Mouse (Mus musculus) heart, embryonic 14.5 days (tissue): ENCODE results near the gene Srp68. TPM values are rescaled to one million over a fixed set of nuclear protein-coding genes. Genes with fewer than 3 reads are reported as not detected.

Experiments
- ATAC-seq: fragments of 200-750 bp; cut with Nextera tagmentation; 2 replicates; pipeline ENCODE4 v1.8.0; 2017; ENCODE audit warnings: low read depth, moderate TSS enrichment; ENCODE audit not compliant: insufficient number of reproducible peaks, insufficient read depth, low FRiP score
- H3K27ac ChIP-seq, 2 experiments: fragments of 200-500 bp in 1 of 2; fragments of 300-500 bp in 1 of 2; sonication (generic) in 1 of 2; replicated peaks in 1 of 2; 2 replicates each; pipeline ENCODE4 v1.5.1; 2012 to 2014; ENCODE audit warnings: low read depth in 2 of 2, low read length in 2 of 2, control low read depth in 1 of 2, mild to moderate bottlenecking in 1 of 2, mixed read lengths in 1 of 2; ENCODE audit not compliant: control insufficient read depth in 1 of 2, insufficient read depth in 1 of 2
- H3K27me3 ChIP-seq: fragments of 300-500 bp; sonication (generic); 2 replicates; pipeline ENCODE4 v1.6.1; 2014; ENCODE audit warnings: mild to moderate bottlenecking, low read length, control low read depth; ENCODE audit not compliant: control insufficient read depth, insufficient read depth
- H3K36me3 ChIP-seq: fragments of 300-500 bp; sonication (generic); 2 replicates; pipeline ENCODE4 v1.6.1; 2014; ENCODE audit warnings: mild to moderate bottlenecking, control low read depth, low read length, mixed read lengths; ENCODE audit not compliant: control insufficient read depth, insufficient read depth
- H3K4me1 ChIP-seq, 2 experiments: fragments of 200-500 bp in 1 of 2; fragments of 300-500 bp in 1 of 2; sonication (generic) in 1 of 2; 2 replicates each; pipeline ENCODE4 v1.6.1; 2012 to 2014; ENCODE audit warnings: low read length in 2 of 2, control low read depth in 1 of 2, mixed read lengths in 1 of 2; ENCODE audit not compliant: control insufficient read depth in 2 of 2, insufficient read depth in 2 of 2
- H3K4me2 ChIP-seq: fragments of 300-500 bp; sonication (generic); 2 replicates; pipeline ENCODE4 v1.6.1; 2014; ENCODE audit warnings: mild to moderate bottlenecking, low read length
- H3K4me3 ChIP-seq, 2 experiments: fragments of 200-500 bp in 1 of 2; fragments of 300-500 bp in 1 of 2; sonication (generic) in 1 of 2; 2 replicates each; pipeline ENCODE4 v1.5.1; 2012 to 2014; ENCODE audit warnings: low read length in 2 of 2, mild to moderate bottlenecking in 2 of 2, control low read depth in 1 of 2, low read depth in 1 of 2, moderate library complexity in 1 of 2; ENCODE audit not compliant: control insufficient read depth in 1 of 2, insufficient read depth in 1 of 2
- H3K9ac ChIP-seq: fragments of 300-500 bp; sonication (generic); 2 replicates; pipeline ENCODE4 v1.6.1; 2014; ENCODE audit warnings: mild to moderate bottlenecking, low read length
- H3K9me3 ChIP-seq: fragments of 300-500 bp; sonication (generic); 2 replicates; pipeline ENCODE4 v1.6.1; 2016; ENCODE audit warnings: low read length, control low read depth; ENCODE audit not compliant: control insufficient read depth
- WGBS: fragments of 180-500 bp; shearing (Covaris S2); extraction: QIAGEN DNeasy Blood & Tissue Kit; methylation state at CpG from one replicate; pipeline ENCODE4 v1.1.7; 2014; 5-methylcytosine and 5-hydroxymethylcytosine counted together
- polyA plus RNA-seq: library from polyadenylated mRNA; unstranded; fragments of >200 nt; fragmentation: Nextera tagmentation; extraction: Ambion mirVana; gene quantifications from 2 replicates; pipeline ENCODE4 v1.2.1, GENCODE M21; 2014

The Srp68 gene
- polyA plus RNA-seq, 1 experiment from 2014 or later = 55.5 TPM

DNA sequence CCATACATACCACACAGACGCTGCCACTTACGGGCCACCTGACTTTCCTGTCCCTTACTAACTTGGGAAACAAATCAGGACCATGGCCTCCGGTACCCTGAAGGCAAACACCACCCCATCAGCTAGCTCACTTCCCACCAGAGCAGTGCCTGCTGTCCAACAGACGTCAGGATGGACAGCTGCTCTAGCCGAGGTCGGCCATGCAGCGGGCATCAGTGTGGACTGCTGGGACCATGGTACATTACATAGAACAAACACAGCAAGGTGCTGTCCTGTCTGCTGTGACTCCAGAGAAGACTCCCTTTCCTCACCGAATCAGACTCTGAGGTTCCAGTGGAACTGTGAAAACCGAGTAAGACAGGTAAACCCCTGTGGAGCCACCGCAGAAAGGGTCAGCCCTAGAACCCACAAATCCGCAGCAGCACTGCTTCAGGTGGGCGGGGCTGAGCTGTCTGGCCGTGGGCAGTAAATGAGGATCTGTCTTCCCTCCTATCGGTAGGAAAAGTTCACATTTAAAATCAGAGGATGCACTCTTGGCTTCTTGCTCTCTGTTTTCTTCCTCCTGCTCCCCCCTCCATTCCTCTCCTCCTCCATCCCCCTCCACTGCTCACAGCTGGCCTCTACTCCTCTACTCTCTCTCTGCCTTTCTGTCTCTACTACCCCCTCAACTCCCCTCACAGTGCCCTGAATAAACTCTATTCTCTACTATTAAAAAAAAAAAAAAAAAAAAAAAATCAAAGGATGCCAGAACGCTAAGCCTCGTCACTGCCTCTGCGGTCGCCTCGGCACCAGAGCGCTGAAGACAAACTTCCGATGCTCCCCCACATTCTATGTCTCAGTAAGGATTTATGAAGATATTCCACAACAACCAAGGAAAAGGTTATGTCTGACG, 18.7 kb downstream of the Srp68 start:
- no peak overlapping the region for H3K4me3 ChIP-seq
- ATAC-seq = no peak
- H3K4me2 ChIP-seq = no peak overlapping the region
- H3K27me3 ChIP-seq = no peaks in the 10 kb centered on the region
- no peaks in the 10 kb centered on the region for H3K9me3 ChIP-seq
- peaks cover 6 to 8% of the 10 kb centered on the region in 2 experiments; a peak in 2 of 4 replicates for H3K4me1 ChIP-seq
- 86% methylated on average over 22 of the region's 22 CpGs for WGBS
- peaks cover 100% of the 10 kb centered on the region for H3K36me3 ChIP-seq
- H3K27ac ChIP-seq = no peak overlapping the region
- H3K9ac ChIP-seq = no peak overlapping the region

DNA sequence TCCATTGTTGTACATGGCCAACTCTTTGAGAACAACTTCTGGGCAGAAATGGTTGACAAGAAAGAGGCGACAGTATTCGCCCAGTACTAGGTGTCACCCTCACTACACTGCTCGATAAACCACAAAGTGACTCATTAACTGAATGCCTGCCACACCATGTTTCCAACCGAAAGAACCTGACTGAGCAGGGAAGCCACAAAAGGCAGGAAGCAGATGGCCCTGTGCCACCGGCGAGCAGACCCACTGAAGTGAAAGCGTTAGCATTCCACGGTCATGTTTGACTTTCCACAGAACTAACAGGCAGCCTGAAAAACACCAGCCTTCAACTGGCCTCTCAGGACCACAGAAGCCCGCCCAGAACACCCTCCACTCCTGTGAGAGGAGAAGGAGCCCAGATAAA, 19.4 kb downstream of the Srp68 start:
- WGBS = 75% methylated on average over 9 of the region's 9 CpGs
- H3K4me2 ChIP-seq = no peak overlapping the region
- peaks cover 6 to 8% of the 10 kb centered on the region in 2 experiments; a peak in 2 of 4 replicates for H3K4me1 ChIP-seq
- no peak overlapping the region for H3K9ac ChIP-seq
- peaks cover 100% of the 10 kb centered on the region for H3K36me3 ChIP-seq
- H3K4me3 ChIP-seq = no peak overlapping the region
- ATAC-seq = no peak
- H3K27me3 ChIP-seq = no peaks in the 10 kb centered on the region
- no peak overlapping the region for H3K27ac ChIP-seq
- H3K9me3 ChIP-seq = no peaks in the 10 kb centered on the region

DNA sequence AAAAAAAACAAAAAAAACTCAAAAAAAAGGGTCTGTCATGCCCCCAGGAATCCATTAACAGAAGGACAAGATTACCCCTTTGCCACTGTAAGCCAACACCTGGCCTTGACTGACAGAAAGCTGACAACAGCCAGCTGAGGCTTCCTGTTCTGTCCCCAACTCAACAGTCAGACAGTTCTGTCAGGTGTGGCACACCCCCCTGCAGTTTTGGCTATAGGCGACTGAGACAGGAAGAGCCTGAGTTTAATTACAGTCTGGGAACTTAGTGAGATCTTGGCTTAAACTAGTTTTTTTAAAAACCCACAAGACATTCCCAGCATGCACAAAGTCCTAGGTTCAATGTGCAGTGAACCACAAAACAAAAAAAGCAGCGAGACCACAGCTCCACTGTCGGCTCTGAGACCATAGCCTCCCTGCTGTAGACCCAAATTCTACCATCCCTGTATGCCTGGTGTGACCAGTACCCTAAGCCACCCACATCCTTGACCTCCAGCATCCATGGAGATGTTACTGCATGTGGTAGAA, 20.9 kb downstream of the Srp68 start:
- WGBS = 87% methylated on average over 3 of the region's 3 CpGs
- ATAC-seq = no peak

DNA sequence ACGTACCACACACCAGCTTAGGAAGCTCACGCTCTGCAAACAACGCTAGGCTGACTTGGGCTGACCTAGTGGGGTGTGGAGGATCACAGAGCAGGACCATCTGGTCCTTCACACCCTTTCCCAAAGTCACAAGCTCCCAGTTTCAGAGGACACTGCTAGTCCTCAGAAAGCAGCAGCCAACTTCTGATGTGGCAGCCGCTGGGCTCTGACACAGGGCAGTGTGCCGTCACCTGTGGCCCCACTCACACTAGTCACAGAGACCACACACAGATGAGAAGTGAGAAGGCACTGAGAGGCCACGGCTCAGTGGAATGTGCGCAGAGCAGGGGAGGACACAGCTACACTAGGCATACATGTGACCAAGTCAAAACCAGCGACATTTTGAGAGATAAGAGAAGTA, 23.1 kb downstream of the Srp68 start:
- no peaks in the 10 kb centered on the region for H3K9me3 ChIP-seq
- WGBS = 57% methylated on average over 8 of the region's 8 CpGs

More for the DNA sequence above, 20.9 kb downstream of the Srp68 start:
- no peak overlapping the region for H3K9ac ChIP-seq
- H3K9me3 ChIP-seq = no peaks in the 10 kb centered on the region
- peaks cover 6 to 8% of the 10 kb centered on the region in 2 experiments; a peak in 2 of 4 replicates for H3K4me1 ChIP-seq
- no peak overlapping the region for H3K4me2 ChIP-seq
- no peak overlapping the region for H3K27ac ChIP-seq
- H3K4me3 ChIP-seq = no peak overlapping the region
- peaks cover 100% of the 10 kb centered on the region for H3K36me3 ChIP-seq
- no peaks in the 10 kb centered on the region for H3K27me3 ChIP-seq

DNA sequence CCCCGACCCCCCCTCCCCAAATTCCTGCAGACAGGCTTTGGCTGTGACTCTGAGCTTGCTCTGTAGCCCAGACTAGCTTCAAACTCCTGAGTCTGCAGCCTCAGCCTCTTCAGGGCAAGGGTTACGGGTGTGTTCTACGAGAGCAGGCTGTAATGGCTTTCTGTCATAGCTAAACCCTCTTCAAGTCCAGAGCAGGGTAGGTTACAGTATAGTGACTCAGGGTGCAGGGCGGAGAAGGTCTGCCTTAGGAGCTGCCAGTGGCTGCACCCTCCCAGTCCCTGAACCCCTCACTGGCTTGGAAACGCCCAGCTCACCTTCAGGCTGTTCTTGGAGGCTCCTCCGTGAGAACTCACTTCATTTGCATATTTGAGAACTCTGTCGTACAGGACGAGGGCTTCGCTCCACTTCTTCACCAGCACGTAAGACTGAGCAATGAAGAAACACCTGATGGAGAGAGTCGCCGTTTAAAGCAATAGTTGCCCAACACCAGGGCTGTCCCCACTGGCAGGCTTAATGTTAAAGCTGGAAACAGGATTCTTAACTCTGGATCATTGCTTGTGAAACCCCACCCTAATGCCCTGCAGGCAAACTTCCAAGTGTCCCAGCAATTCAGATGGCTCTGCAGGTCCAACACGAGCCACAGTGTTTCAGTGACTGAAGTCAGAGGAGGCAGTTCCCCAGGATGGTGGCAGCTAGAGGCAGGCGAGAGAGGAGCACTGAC, 26.4 kb downstream of the Srp68 start:
- Histone ChIP-seq H3K9ac (no peak overlapping the region), H3K27me3 (no peaks in the 10 kb centered on the region), H3K4me3 (no peak overlapping the region), H3K27ac (no peak overlapping the region), H3K4me1 (peaks cover 6 to 8% of the 10 kb centered on the region in 2 experiments; a peak in 2 of 4 replicates), H3K36me3 (peaks cover 96% of the 10 kb centered on the region), H3K9me3 (no peaks in the 10 kb centered on the region), H3K4me2 (no peak overlapping the region)
- 85% methylated on average over 14 of the region's 14 CpGs for WGBS
- no peak for ATAC-seq

More for the DNA sequence above, 23.1 kb downstream of the Srp68 start:
- H3K4me1 ChIP-seq = peaks cover 6 to 8% of the 10 kb centered on the region in 2 experiments; a peak in 2 of 4 replicates
- ATAC-seq = no peak
- H3K4me3 ChIP-seq = no peak overlapping the region
- no peak overlapping the region; the same call in 1 of the 2 replicates for H3K9ac ChIP-seq
- H3K36me3 ChIP-seq = peaks cover 100% of the 10 kb centered on the region
- H3K27ac ChIP-seq = 0 out of 4 replicates have a peak overlapping the region, but pooled peaks of 1 of the 2 experiments have one; percentile 14
- no peaks in the 10 kb centered on the region for H3K27me3 ChIP-seq
- H3K4me2 ChIP-seq = no peak overlapping the region

DNA sequence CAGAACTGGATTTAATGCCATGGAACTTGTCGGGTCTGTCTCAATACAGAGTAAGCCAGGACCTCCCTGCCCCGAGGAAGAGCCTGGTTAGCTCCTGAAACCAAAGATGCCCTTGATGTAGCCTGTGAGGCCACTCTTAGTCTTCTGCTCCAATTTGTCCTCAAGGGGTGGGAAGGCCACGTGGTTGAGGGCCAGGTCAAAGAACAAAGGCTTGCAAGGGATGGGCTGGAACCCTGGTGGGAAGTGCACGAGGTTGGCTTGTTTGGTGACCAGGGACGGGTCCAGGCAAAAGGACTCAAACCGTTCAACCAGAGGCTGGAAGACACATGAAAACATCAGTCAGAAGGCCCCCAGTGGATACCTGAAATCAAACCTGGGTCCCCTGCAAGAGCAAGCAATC, 28.4 kb downstream of the Srp68 start:
- Histone ChIP-seq H3K9me3 (no peaks in the 10 kb centered on the region), H3K36me3 (peaks cover 76% of the 10 kb centered on the region), H3K4me3 (no peak overlapping the region), H3K27ac (no peak overlapping the region), H3K4me2 (no peak overlapping the region), H3K27me3 (no peaks in the 10 kb centered on the region), H3K9ac (no peak overlapping the region), H3K4me1 (no peaks in the 10 kb centered on the region)
- no peak for ATAC-seq
- WGBS = 81% methylated on average over 6 of the region's 6 CpGs

DNA sequence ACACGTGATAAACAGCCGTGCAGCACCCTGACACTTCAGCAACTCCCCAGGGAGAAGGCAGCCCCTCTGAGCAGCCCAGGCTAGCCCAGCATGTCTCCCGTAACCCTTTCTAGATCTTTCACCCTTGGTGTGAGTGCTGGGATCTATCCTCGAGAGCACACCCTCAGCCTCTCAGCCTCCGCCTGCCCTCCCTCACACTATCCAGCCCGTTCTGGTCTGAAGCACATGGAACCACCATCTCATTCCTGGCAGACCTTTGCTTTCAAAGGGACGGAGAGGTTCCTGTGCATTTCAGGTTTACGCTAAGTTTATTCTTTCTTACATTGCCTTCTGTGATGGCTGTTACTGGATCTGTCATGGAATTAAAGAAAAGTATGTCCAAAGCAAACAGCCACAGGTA, 29.4 kb downstream of the Srp68 start:
- H3K27ac ChIP-seq = no peak overlapping the region
- no peak for ATAC-seq
- no peaks in the 10 kb centered on the region for H3K27me3 ChIP-seq
- no peaks in the 10 kb centered on the region for H3K9me3 ChIP-seq
- WGBS = 80% methylated on average over 8 of the region's 8 CpGs
- H3K36me3 ChIP-seq = peaks cover 66% of the 10 kb centered on the region
- H3K9ac ChIP-seq = no peak overlapping the region
- H3K4me3 ChIP-seq = no peak overlapping the region
- no peaks in the 10 kb centered on the region for H3K4me1 ChIP-seq
- H3K4me2 ChIP-seq = no peak overlapping the region
